Mouse (Mus musculus): ENCODE measurements around the gene Tsc22d1.

Tsc22d1 gene

DNA sequence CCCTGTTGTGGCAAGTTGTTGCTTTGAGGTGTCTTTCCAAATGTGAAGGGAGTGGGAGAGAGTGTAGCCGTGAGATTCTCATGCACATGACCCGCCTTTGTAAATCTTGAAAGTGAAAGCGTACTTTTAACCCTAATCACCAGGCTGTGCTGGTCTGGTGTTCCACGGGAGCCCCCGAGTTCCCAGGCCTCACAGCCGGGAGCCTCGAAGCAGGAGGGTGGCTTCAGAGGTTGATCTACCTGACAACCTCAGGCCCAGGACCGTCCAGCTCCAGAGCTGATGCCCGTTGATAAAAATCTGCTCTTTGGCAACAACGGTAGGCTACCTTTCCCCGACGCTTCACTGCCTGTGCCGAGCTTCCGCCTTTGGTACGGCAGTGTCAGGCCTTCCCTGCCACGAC, 72.8 kb downstream of the Tsc22d1 start:
- no peak for DNase-seq (ENCODE audit: low spot score)

DNA sequence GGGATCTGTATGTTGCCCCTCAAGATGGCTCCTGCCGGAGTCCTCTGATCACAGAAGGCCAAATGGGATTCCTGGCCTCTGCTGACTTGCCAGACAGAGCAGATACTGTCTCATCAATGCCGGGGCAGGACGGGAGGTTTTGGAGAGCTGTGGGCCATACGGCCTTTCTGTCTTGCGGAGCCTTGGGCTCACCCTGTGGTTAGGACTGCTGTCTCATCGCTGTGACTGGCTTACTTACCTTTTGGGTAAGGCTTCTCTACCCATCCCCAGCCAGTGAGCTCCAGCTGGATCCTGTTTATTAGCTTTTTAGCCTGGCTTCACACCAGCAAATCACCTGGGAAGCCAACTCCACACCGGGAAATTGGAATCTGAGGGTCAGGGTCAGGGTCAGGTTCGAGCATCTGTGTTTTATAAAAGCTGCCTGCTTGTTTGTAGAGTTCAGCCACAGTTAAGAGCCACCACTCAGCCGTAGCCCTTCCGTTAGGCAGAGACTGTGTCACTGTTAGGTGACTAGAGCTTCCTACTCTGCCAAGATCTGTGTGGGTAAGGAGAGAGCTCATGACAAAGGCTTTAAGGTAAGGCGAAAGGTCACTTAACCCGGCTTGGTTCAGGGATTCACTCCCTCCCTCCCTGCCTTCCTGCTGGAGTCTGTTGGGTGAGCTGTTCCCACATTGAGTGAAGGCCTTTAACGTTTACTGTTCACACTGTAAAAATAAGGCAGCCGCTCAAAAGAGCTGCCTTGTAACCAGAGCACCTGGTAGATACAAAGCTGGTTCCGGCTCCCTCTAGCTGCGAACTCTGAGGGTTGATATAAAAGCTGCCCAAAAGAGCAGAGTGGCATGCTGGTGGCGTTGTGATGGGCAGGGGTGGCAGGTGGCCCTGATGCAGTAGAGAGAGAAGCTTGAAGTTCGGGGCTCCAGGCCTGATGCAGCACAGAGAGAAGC, 73.6 kb downstream of the Tsc22d1 start:
- DNase-seq (ENCODE audit: low spot score) = no peak

DNA sequence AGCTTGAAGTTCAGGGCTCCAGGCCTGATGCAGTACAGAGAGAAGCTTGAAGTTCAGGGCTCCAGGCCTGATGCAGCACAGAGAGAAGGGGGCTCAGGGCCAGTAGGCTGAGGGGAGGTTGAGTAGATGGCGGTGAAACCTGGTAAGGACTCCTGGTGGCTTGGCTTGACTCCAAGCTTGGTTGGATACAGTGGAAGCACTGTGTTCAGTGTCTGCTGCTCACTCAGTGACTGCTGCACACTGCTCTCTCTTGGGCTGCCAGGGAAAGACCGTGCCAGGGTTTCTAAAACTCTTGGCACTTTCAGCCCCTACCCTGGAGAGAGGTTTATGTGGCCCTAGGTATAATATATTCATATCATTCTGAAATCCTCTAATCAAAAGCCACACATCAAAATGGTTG, 74.4 kb downstream of the Tsc22d1 start:
- no peak for DNase-seq (ENCODE audit: low spot score)

GRCm38 (mm10) chr14:76495022-76495421, 80.3 kb downstream of the Tsc22d1 start:
- DNase-seq (ENCODE audit: low spot score) = no peak

- DNase-seq (ENCODE audit: low spot score) = no peak
Observed at GRCm38 (mm10) chr14:76497187-76497586, 82.4 kb downstream of the Tsc22d1 start.

DNA sequence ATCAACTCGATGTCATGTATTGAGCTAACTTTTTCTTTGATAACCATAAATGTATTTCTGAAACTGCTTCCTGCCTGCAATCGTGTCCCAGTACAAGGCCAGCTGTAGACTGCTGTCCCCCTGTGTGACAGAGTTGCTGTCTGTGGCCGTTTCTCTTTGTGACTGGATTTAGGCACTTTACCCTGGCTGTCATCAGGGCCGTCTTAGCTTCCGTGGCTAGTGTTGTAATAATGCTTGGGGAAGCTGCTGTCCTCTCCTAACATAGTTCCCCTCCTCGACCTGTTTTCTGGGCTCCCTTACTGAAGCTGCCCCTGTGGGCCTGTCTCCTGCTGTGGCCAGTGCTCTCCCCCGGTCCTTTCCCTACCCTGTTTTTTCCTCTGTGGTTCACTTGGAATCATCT, 83.4 kb downstream of the Tsc22d1 start:
- DNase-seq (ENCODE audit: low spot score) = no peak

GRCm38 (mm10) chr14:76499492-76499891, 84.7 kb downstream of the Tsc22d1 start:
- no peak for DNase-seq (ENCODE audit: low spot score)

GRCm38 (mm10) chr14:76500036-76500435, 85.3 kb downstream of the Tsc22d1 start:
- DNase-seq (ENCODE audit: low spot score) = no peak

DNA sequence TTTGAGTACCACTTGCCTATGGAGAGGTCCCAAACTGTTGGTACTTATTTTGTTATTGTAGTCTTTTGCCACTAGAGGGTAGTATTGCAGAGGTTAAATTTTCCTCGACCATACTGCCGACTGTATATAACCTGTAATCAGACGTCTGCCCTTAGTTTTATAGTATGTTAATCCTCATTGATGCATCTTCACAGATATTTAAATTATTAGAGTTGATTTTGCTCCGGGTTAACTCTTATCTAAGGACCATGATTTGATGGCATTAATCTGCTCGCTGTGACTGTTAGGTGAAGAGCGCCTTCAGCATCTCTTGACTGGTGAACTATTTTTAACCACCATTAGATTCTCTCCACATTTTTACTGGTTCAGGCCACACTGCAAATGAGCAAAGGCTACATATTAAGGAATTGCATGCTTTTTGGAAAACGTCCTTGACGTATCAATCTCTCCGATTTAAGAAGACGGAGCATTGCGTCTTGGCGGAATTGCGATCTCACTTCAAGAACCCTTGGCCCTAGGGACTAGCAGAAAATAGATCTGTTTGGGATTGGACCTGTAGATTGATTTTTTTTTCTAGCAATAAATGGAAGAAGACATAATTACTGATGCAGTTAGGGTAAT, 88.6 kb downstream of the Tsc22d1 start:
- DNase-seq (ENCODE audit: low spot score) = peak; percentile 84

DNA sequence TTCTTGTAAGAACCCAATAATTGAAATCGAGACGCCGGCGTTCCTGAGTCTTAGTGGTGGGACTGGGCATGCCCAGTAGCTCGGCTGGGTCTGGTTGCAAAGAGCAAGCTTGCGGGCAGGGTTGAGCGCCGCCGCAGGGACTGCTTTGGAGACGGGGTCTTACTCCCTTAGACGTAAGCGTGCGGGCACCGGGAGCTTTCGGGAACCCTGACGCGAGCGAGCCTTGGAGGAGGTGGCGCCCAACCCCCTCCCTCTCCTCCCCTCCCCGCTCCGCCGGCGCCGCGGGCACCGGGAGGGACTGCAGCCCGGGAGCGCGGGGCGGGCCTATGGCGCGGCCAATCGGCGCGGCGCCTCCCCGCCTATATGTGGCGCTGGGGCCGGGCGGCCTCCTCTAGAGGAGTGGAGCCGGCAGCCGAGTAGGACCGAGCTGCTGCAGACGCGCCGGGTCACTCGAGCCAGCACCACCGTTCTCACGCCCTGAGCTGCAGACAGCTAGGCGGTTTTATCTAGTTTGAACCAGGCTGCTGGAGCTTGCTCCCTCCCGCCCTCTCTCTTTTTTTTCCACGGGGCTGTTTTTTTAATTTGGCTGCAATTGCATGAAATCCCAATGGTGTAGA, 89.5 kb downstream of the Tsc22d1 start:
- DNase-seq (ENCODE audit: low spot score) = peak; percentile 97

DNA sequence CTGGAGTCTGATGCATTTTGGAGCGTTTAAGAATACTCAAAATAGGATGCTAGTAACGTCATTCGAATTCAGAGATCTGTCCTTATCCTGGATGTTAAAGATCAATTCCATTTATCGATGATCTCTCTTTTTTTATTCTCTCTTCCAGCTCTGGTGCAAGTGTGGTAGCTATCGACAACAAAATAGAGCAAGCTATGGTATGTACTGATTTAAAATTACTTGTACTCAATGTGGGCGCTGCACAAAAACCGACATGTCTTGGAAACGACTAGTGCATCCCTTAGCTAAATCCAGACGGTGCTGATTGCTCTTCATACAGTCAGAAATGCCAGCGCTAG, 90.3 kb downstream of the Tsc22d1 start:
- DNase-seq (ENCODE audit: low spot score) = no peak

GRCm38 (mm10) chr14:76505439-76506220, 90.9 kb downstream of the Tsc22d1 start:
- peak; percentile 96 for DNase-seq (ENCODE audit: low spot score)

- no peak for DNase-seq (ENCODE audit: low spot score)
Observed at GRCm38 (mm10) chr14:76506425-76507205, 91.9 kb downstream of the Tsc22d1 start.

GRCm38 (mm10) chr14:76507357-76507756, 92.6 kb downstream of the Tsc22d1 start:
- DNase-seq (ENCODE audit: low spot score) = no peak

DNA sequence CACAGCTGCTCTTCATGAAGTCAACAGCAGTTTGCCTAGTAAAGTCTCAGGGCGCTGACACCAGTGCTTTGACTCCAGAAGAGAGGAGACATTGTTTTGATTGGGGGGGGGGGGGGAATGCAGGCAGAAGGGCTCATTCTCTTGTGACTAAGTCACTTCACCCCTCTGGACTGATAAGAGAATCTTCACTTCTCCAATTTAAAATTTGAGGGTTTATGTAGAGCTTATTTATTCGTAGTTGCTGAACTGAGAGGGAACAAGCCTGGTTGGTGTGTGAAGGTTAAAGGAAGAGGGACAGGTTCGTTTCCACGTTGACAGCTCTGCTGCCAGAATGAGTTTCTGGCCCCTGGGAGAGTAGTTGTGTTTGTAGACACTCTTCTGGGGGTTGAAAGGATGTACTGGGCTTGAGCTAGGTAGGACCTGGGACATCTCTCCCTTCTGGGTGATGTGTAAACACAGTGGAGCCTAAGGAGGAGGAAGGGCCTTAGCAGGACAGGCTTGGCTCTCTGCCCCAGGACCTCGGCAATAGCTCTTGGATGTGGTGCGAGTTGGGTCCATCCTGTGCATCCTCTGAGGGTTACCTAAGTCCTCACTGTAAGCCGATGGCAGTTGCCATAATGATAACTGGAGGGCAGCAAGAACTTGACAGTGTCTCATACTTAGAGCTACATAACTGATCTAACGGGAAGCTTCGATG, 93.2 kb downstream of the Tsc22d1 start:
- DNase-seq (ENCODE audit: low spot score) = no peak

- DNase-seq (ENCODE audit: low spot score) = no peak
Observed at GRCm38 (mm10) chr14:76508701-76509100, 93.9 kb downstream of the Tsc22d1 start.

DNA sequence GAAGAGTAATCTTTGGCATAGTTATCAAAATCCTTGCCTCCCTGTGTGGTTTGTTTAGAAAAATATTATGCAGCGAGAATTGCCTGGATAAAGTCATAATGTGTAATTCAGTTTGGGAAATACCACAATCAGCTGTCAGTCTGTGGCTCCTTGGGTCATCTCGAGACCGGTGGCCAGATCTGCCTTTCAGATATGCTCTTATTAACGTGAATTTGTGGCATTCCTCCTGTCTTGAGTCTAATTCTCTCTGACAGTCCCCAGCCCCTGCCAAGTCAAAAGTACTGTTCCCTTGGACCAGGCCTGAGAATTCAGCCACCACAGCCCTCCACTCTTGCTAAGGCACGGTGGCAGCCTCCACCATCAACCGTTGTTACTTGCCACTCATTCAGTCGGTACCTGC, 97.2 kb downstream of the Tsc22d1 start:
- DNase-seq (ENCODE audit: low spot score) = peak; percentile 50

DNA sequence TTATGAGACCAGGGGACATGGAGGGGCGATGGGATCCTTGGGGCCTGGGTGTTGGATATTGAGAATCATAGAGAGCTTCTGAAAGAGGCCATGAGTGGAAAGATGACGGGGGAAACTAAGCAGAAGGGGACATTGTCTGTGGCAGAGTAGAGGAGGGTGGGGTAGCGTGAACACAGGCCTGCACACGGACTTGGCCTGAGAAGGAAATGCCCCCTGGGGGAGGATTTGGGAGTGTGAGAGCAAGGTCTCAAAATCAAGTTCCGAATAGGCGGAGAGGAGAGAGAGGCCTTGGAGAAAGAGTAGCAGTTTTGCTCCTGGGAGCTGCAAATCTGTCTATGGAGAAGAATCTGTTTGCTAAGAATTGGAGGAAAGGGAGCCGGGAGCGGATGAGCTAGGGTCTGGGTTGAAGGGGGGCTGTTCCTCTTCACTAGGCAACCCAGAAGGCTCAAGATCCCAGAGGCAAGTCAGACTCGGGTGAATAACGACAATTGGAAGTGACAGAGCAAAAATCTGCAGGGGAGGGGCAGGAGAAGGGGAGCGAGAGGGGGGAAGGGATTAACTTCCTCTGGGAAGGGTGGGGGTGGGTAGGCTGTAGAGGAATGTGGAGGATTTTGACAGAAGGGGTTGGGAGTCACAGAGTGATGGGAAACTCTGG, 98.8 kb downstream of the Tsc22d1 start:
- DNase-seq (ENCODE audit: low spot score) = peak; percentile 84

DNA sequence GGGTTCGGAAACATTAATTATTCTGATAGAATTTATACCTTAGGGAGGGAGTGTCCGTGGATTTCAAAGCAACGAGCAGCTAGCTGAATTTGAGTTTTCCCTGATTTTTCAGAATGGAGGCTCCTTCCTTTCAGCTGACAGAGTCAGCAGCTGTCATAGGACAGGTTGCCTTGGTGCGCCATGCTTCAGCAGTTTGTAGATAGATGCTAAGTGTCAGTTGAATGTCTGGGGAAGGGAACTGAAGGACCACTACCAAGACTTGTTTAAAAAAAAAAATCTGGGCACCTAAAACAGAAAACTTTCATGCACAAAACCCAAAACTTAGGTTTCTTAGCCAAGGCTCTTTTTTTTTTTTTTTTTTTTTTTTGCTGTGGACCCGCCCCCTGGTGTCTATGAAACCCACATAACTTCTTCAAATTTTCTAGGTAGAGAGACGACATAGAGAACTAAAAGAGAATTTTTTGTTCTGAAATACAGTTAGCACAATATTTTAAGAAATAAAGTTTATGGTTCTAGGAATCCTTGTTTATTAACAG, 99.4 kb downstream of the Tsc22d1 start:
- DNase-seq (ENCODE audit: low spot score) = no peak

- no peak for DNase-seq (ENCODE audit: low spot score)
Observed at GRCm38 (mm10) chr14:76515620-76516019, 100.9 kb downstream of the Tsc22d1 start.
